Mouse (Mus musculus) cortical plate, adult 2 months (tissue): Measurements from ENCODE around the gene Aff1. TPM values are rescaled to one million over a fixed set of nuclear protein-coding genes. Genes with fewer than 3 reads are reported as not detected.

ENCODE experiments used
- H3K27ac ChIP-seq: fragments of 200-500 bp; 2 replicates; pipeline ENCODE4 v1.5.1; 2012; ENCODE audit warnings: low read length, control low read depth, inconsistent platforms; ENCODE audit not compliant: insufficient read depth
- H3K4me1 ChIP-seq: fragments of 200-500 bp; 2 replicates; pipeline ENCODE4 v1.6.1; 2011; ENCODE audit warnings: low read length; ENCODE audit not compliant: control insufficient read depth, insufficient read depth
- H3K4me3 ChIP-seq: fragments of 200-500 bp; 2 replicates; pipeline ENCODE4 v1.5.1; 2011; ENCODE audit warnings: mild to moderate bottlenecking, low read length, control low read depth; ENCODE audit not compliant: insufficient read depth
- CTCF ChIP-seq: fragments of 200-500 bp; IDR thresholded peaks from 2 replicates; pipeline ENCODE4 v1.5.1; 2011; ENCODE audit warnings: mild to moderate bottlenecking, control low read depth, low read length; ENCODE audit not compliant: insufficient read depth; ENCODE audit errors: extremely low read depth
- POLR2A ChIP-seq: fragments of 200-500 bp; IDR thresholded peaks from 2 replicates; pipeline ENCODE4 v1.6.1; 2011; ENCODE audit warnings: mild to moderate bottlenecking, low read length, control low read depth; ENCODE audit not compliant: insufficient read depth; ENCODE audit errors: extremely low read depth
- polyA plus RNA-seq: library from polyadenylated mRNA; depleted of rRNA; stranded (reverse); fragments of >200 nt; gene quantifications from 2 replicates; pipeline ENCODE4 v1.2.3, GENCODE M21; 2012

Gene Aff1
- polyA plus RNA-seq, 1 experiment = 3.6 TPM

DNA sequence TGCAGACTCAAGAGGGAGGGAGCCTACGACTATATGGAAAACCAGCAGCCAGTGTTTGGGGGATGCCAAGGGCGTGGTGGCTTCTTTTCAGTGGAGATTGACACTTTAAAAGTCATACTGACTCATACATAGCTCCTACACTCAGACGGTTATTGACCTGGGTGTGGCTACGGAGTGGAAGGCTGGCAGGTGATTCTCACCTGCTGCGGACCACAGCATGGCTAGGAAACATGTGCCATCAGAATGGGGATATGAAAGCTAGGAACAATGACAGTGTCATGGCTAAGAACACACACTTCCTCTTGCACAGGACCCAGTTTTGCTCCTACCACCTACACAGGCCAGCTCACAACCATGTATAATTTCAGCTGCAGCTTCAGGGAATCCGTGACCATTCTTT lies 52.4 kb downstream of the Aff1 start:
- Histone ChIP-seq H3K27ac (no peak overlapping the region), H3K4me3 (no peak overlapping the region), H3K4me1 (no peaks in the 10 kb centered on the region)
- TF ChIP-seq POLR2A (no peak), CTCF (no peak)

DNA sequence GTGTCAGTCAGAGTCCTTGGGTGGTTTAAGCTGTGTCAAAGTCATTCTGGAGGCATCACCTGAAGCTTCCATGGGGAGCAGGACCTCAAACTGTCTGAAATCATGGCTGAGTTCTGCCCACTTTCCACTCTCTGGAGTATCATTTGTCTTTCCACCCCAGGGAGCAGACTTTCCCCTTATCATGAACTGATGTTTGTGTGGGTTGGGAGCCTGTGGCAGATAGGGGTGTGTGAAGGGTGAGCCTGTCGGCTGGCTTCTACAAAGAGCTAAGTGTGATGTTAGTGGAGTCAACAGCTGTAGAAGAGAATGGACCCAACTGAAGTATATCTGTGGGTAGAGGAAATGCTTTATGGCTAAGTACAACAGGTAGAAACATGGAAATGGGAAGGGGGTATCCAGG lies 53.5 kb downstream of the Aff1 start:
- TF ChIP-seq CTCF = no peak
- TF ChIP-seq POLR2A = no peak
- H3K4me1 ChIP-seq = no peaks in the 10 kb centered on the region
- H3K4me3 ChIP-seq = no peak overlapping the region
- no peak overlapping the region for H3K27ac ChIP-seq

DNA sequence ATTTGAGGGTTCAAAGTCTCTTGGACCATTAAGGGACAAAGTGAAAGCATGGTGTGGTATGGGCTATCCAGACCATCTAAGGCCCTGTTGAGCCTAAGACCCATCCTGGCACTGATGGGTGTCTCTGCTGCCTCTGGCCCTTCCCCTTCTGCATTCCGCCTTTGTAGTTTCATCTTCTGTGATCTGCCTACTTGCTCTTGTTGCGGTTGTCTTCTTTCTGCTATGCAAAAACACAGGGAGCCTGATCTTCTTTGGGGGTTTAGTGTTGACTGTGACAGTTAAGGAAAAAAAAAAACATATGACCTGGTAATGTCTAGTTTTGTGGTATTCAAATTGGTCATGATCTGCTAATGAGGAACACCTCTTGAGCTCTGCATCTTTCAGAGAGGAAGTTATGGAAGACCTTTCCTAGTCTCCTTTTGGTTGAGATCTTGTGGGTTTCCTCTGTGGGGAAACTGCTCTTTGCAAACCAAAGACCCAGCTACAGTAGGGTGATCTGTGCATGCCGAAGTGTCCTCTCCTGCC lies 54.4 kb downstream of the Aff1 start:
- H3K4me1 ChIP-seq = no peaks in the 10 kb centered on the region
- no peak overlapping the region for H3K27ac ChIP-seq
- TF ChIP-seq CTCF = no peak
- no peak overlapping the region for H3K4me3 ChIP-seq

DNA sequence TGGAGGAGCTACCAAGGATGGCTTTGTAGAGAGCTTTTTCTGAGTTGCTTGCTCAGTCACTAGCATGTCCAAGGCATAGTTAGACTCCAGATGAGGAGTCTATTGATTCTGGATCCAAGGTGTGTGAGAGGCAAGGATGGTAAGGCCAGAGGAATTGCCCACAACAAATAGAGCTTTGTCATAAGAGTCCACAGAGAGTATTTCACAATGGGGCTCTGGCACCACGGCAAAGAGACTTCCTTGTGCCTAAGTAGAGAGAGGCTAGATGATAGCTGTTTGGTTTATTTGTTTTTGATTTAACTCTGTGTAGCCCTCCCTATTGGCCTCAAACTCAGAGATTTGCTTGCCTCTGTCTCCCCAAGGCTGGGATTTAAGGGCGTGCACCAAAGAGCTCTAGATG lies 54.9 kb downstream of the Aff1 start:
- Histone ChIP-seq H3K4me3 (no peak overlapping the region), H3K27ac (no peak overlapping the region), H3K4me1 (no peaks in the 10 kb centered on the region)
- TF ChIP-seq CTCF (no peak), POLR2A (no peak)

GRCm38 (mm10) chr5:103748343-103748742 lies 56.2 kb downstream of the Aff1 start:
- Histone ChIP-seq H3K27ac (no peak overlapping the region), H3K4me3 (no peak overlapping the region)
- no peak for TF ChIP-seq POLR2A
- TF ChIP-seq CTCF = no peak

GRCm38 (mm10) chr5:103749465-103750285 lies 57.5 kb downstream of the Aff1 start:
- TF ChIP-seq CTCF (no peak), POLR2A (no peak)
- Histone ChIP-seq H3K27ac (no peak overlapping the region), H3K4me3 (no peak overlapping the region), H3K4me1 (0 out of 2 replicates have a peak, but pooled peaks cover 2% of the 10 kb centered on the region)

More at GRCm38 (mm10) chr5:103748343-103748742, 56.2 kb downstream of the Aff1 start:
- H3K4me1 ChIP-seq = 0 out of 2 replicates have a peak, but pooled peaks cover 2% of the 10 kb centered on the region

DNA sequence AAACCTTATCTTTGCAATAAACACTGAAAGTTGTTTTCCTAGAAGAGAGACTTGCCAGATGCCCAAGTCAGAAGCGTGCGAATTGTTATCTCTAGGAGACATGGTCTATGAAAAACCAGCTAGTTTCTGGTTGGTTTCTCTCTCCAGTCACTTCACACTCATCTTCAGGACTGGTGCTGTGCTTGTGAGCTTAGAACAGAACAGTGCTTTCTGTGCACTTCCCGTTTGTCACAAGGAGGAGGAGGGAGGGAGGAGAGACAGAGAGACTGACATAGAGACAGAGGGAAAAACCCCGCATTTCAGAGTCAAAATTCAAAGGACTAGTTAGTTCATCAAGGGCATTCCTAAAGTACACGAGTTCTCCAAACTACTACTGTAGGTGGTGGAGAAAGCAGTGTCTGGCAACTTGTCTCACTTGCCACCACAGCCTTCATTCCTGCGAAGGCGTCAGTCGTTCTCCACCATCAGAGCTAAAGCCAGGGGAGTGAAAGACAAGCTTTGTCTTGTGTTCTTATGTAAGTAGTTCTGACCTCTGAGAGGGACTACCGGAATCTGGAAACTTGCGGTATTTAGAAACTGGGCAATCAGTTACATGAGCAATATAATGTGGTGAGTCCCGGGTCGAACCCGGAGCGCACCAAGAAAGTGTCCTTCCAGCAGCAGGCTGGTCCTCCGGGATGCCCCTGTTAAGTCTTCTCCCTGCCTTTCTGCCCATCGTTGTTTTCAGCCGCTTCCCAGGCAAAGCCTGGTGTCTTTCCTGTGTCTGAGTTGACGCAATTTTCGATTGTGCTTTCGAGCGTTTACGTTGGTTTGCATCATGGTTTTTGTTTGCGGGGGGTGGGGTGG lies 60.7 kb downstream of the Aff1 start:
- no peak for TF ChIP-seq CTCF
- no peak for TF ChIP-seq POLR2A
- Histone ChIP-seq H3K4me1 (0 out of 2 replicates have a peak, but pooled peaks cover 2% of the 10 kb centered on the region), H3K4me3 (peak overlapping the region; percentile 94), H3K27ac (peak overlapping the region; percentile 76; the same call in 1 of the 2 replicates)

GRCm38 (mm10) chr5:103753511-103754329 lies 61.5 kb downstream of the Aff1 start:
- H3K27ac ChIP-seq = peak overlapping the region; percentile 99
- H3K4me3 ChIP-seq = peak overlapping the region; percentile 94

More at GRCm38 (mm10) chr5:103753511-103754329, 61.5 kb downstream of the Aff1 start:
- H3K4me1 ChIP-seq = 0 out of 2 replicates have a peak, but pooled peaks cover 2% of the 10 kb centered on the region
- no peak for TF ChIP-seq CTCF
- peak; percentile 49; the same call in 1 of the 2 replicates for TF ChIP-seq POLR2A
